Mouse (Mus musculus) embryonic facial prominence, embryonic 14.5 days (tissue): ENCODE measurements at regions not wholly inside any gene's neighbourhood (a gene's known extent, or its start where the extent isn't known, plus 50 kb on each side); places are given as distances from the start of the nearest gene placed in this dataset.

Experiments used
- ATAC-seq: fragments of 200-750 bp; cut with Nextera tagmentation; 2 replicates; pipeline ENCODE4 v1.8.0; 2017; ENCODE audit warnings: low read depth, moderate number of reproducible peaks, moderate TSS enrichment
- DNase-seq: peaks from one replicate; pipeline ENCODE4 v3.0.0-alpha.2; 2015; ENCODE audit warnings: low spot score
- H3K27ac ChIP-seq: fragments of 300-500 bp; sonication (generic); replicated peaks from 2 replicates; pipeline ENCODE4 v1.5.1; 2014; ENCODE audit warnings: low read depth, mild to moderate bottlenecking, low read length, moderate library complexity
- H3K27me3 ChIP-seq: fragments of 300-500 bp; sonication (generic); replicated peaks from 2 replicates; pipeline ENCODE4 v1.6.1; 2014; ENCODE audit warnings: low read length; ENCODE audit not compliant: control insufficient read depth, insufficient read depth
- H3K36me3 ChIP-seq: fragments of 300-500 bp; sonication (generic); 2 replicates; pipeline ENCODE4 v1.6.1; 2014; ENCODE audit warnings: low read length, mixed read lengths; ENCODE audit not compliant: control insufficient read depth, insufficient read depth
- H3K4me1 ChIP-seq: fragments of 300-500 bp; sonication (generic); 2 replicates; pipeline ENCODE4 v1.6.1; 2014; ENCODE audit warnings: antibody characterized with exemption, low read length; ENCODE audit not compliant: control insufficient read depth, insufficient read depth
- H3K4me2 ChIP-seq: fragments of 300-500 bp; sonication (generic); 2 replicates; pipeline ENCODE4 v1.6.1; 2014; ENCODE audit warnings: low read depth, mild to moderate bottlenecking, low read length, moderate library complexity, mixed read lengths
- H3K4me3 ChIP-seq: fragments of 300-500 bp; sonication (generic); 2 replicates; pipeline ENCODE4 v1.5.1; 2014; ENCODE audit warnings: low read depth, mild to moderate bottlenecking, low read length
- H3K9ac ChIP-seq: fragments of 300-500 bp; sonication (generic); 2 replicates; pipeline ENCODE4 v1.6.1; 2014; ENCODE audit warnings: low read depth, mild to moderate bottlenecking, low read length, moderate library complexity, mixed read lengths
- H3K9me3 ChIP-seq: fragments of 300-500 bp; sonication (generic); 2 replicates; pipeline ENCODE4 v1.6.1; 2016; ENCODE audit warnings: low read length; ENCODE audit not compliant: control insufficient read depth
- WGBS: fragments of 180-500 bp; shearing (Covaris S2); extraction: QIAGEN DNeasy Blood & Tissue Kit; methylation state at CpG from one replicate; pipeline ENCODE4 v1.1.7; 2014; 5-methylcytosine and 5-hydroxymethylcytosine counted together

DNA sequence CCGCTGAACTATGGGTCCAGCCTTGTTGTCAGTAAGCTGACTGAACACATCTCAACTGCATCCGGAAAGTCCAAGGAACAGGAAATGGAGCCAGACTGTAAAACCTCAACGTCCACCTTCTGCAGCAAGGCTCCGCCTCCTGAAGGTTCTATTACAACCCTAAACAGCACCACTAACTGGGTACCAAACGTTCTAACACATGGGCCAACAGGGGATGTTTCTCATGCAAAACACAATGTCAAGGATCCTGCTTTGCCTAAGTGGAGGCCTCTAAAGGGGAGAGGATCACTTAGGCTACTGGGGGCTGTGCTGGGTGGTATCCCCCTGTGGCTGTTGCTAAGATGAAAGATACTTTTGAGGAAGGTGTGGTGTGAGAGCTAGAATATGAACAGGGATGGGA is 51.0 kb upstream of the Stt3b start:
- Histone ChIP-seq H3K36me3 (no peaks in the 10 kb centered on the region), H3K9me3 (no peaks in the 10 kb centered on the region), H3K4me2 (no peak overlapping the region), H3K9ac (no peak overlapping the region), H3K27me3 (no peaks in the 10 kb centered on the region), H3K27ac (no peak overlapping the region), H3K4me3 (no peak overlapping the region), H3K4me1 (peaks cover 4% of the 10 kb centered on the region)
- no peak for ATAC-seq
- no peak for DNase-seq
- WGBS: 62% methylated on average over 5 of the region's 5 CpGs

DNA sequence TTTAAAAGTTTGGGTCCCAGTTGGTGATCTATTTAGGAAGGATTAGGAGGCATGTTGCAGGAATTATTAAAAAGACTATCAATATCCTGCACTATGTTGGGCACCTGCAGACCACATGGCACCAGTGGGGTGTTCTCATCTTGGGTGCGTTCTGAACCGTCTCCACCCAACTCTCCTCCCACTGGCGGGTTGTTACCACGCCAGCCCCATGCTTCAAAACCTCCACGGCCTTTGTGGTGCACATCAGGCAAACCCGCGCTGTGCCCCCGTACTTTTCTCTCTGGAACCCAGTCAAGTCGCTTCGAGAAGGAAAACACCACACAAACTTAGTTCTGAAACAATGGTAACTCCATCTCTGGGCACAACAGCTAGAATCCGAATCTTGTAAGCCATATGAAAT is 51.7 kb upstream of the Stt3b start:
- H3K9ac ChIP-seq: no peak overlapping the region
- DNase-seq (no peak), ATAC-seq (no peak)
- no peaks in the 10 kb centered on the region for H3K9me3 ChIP-seq
- peaks cover 4% of the 10 kb centered on the region for H3K4me1 ChIP-seq
- H3K4me3 ChIP-seq: no peak overlapping the region
- H3K27ac ChIP-seq: no peak overlapping the region
- H3K36me3 ChIP-seq: no peaks in the 10 kb centered on the region
- no peak overlapping the region for H3K4me2 ChIP-seq
- WGBS: 90% methylated on average over 11 of the region's 11 CpGs
- no peaks in the 10 kb centered on the region for H3K27me3 ChIP-seq

DNA sequence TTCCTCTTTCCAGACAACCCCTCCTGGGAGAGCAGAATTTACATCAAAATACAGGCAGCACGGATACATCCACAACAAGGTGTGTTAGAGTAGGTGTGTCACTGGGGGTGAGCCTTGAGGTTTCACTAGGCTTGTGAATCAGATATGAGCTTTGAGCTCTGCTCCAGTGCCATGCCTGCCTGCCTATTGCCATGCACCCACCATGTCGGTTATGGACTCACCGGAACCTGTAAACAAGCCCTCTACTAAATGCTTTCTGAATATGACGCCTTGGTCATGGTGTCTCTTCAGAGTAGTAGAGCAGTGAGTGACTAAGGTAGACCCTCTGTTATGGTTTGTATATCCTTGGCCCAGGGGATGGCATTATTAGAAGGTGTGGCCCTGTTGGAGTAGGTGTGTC is 52.3 kb upstream of the Stt3b start:
- Histone ChIP-seq H3K27ac (no peak overlapping the region), H3K27me3 (no peaks in the 10 kb centered on the region), H3K9me3 (no peaks in the 10 kb centered on the region), H3K9ac (no peak overlapping the region), H3K4me3 (no peak overlapping the region), H3K4me2 (no peak overlapping the region), H3K4me1 (no peaks in the 10 kb centered on the region), H3K36me3 (no peaks in the 10 kb centered on the region)
- 84% methylated on average over 4 of the region's 4 CpGs for WGBS
- no peak for DNase-seq
- no peak for ATAC-seq

DNA sequence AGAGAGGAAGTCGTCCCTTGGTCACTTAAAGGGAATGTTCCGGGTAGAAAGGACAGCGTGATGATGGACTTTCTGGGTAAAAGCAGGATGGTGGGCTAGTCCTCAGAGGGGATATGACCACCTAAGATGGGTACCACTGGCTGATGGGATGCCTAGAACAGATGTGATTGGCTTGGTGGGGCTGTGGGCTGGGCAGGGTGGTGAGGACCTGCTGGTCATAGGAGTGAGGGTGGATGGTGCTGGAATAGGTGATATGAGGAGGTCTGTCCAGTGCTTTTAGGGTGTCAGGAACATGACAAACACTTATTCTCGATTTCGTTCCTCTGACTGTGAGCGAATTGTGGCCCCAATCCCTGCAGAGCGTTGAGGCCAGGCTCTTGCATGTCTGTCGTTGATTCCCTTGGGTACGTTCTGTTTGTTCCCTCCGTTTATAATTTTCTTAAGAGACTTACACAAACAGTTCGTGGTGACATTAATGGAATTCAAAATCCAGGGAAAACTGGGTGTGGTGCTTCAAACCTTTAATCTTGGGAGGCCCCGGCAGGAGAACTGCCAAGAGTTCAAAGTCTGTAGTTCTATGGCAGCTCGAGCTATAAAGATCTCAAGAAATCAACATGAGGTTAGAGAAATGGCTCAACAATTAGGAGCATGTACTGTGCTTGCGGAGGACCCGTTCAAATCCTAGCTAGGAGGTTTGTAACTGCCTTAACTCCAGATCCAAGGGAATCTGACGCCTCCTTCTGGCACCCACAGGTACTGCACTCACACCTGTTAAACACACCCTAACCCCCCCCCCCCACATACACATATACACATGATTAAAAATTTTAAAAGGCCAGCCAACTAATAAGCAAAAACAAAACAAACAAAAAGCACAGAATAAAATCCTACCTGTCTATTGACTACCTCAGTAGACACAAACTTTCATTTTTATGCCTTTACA is 55.0 kb upstream of the Stt3b start:
- no peaks in the 10 kb centered on the region for H3K9me3 ChIP-seq
- no peak overlapping the region for H3K27ac ChIP-seq
- no peak overlapping the region for H3K4me3 ChIP-seq
- ATAC-seq (no peak), DNase-seq (no peak)
- H3K4me2 ChIP-seq: no peak overlapping the region
- H3K9ac ChIP-seq: no peak overlapping the region
- no peaks in the 10 kb centered on the region for H3K4me1 ChIP-seq
- no peaks in the 10 kb centered on the region for H3K27me3 ChIP-seq
- 90% methylated on average over 16 of the region's 16 CpGs for WGBS
- H3K36me3 ChIP-seq: no peaks in the 10 kb centered on the region

DNA sequence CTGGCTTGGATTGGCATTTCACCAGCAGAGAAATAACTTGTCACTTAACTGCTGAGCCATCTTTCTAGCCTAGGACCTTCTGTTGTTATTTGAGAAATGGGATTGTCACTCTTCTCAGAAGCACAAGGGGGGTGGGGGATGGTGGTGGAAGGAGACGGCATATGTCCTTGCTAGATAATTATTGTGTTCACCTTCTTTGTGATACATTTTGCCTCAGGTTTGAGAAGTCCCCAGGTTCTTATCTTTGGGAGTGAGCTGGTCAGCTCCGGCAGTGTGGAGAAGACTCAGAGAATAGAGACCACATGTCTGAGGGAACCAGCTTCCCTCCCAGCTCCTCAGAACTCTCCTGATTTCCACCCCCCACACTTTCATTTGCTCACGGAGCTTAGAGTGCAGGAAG is 57.6 kb upstream of the Stt3b start:
- H3K27ac ChIP-seq: no peak overlapping the region
- no peaks in the 10 kb centered on the region for H3K9me3 ChIP-seq
- H3K4me3 ChIP-seq: no peak overlapping the region
- H3K9ac ChIP-seq: no peak overlapping the region
- no peaks in the 10 kb centered on the region for H3K27me3 ChIP-seq
- H3K4me1 ChIP-seq: no peaks in the 10 kb centered on the region
- ATAC-seq (no peak), DNase-seq (no peak)
- H3K4me2 ChIP-seq: no peak overlapping the region
- WGBS: 57% methylated on average over 3 of the region's 3 CpGs
- H3K36me3 ChIP-seq: no peaks in the 10 kb centered on the region

DNA sequence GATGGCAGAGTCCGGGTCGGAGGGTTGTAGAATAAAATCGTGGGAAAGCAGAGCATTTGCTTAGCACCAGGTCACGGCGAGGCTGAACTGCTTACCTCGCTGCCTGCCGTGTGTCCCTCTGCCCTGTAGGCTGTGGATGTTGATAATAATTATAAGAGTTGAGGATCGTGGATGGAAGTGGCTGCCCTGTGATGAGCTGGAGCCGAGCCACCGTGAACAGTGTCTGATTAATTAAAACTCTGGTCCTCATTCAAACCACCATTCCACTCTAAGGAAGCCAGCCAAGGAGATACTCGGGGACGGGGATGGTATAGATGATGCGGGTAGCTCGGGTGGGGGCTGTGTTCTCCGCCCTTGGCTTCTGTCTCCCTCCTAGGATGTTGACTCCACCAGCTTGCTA is 70.1 kb upstream of the Stt3b start:
- 80% methylated on average over 15 of the region's 15 CpGs for WGBS

DNA sequence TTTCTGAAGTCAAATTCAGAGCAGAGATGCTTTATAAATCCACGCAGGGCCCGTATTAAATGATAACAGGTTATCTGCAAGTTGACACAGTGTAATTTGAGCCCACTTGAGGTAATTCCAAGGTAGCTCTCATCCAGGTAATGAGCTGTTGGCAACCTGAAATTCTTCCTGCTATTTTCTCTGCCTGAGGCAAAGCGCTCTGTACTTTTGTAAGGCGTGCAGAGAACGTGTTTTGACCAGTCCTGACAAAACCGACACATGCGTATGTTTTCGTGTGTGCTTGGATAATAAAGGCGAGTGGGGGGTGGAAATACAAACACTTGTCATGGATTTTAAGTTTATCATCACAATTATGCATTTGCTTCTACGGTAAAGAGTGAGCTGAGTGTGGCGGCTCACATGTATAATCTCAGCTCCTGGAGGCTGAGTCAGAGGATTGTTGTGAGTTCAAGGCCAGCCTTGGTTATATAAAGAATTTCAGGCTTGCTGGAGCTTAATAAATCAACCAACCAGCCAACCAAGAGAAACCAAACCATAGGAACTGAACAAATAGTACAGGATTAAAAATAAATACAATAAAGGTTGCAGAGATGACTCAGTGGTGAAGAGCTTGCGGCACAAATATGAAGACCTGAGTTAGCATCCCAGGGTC is 72.7 kb upstream of the Stt3b start:
- no peaks in the 10 kb centered on the region for H3K36me3 ChIP-seq
- WGBS: 78% methylated on average over 12 of the region's 12 CpGs
- H3K9ac ChIP-seq: no peak overlapping the region
- no peak overlapping the region for H3K4me3 ChIP-seq
- H3K9me3 ChIP-seq: no peaks in the 10 kb centered on the region
- no peak overlapping the region for H3K27ac ChIP-seq
- H3K4me2 ChIP-seq: no peak overlapping the region
- DNase-seq (peak; percentile 85), ATAC-seq (peak; percentile 56; the same call in 1 of the 2 replicates)
- H3K4me1 ChIP-seq: no peaks in the 10 kb centered on the region
- no peaks in the 10 kb centered on the region for H3K27me3 ChIP-seq

More for the DNA sequence above, 70.1 kb upstream of the Stt3b start:
- no peaks in the 10 kb centered on the region for H3K27me3 ChIP-seq
- H3K27ac ChIP-seq: no peak overlapping the region
- no peaks in the 10 kb centered on the region for H3K36me3 ChIP-seq
- no peaks in the 10 kb centered on the region for H3K9me3 ChIP-seq
- no peak overlapping the region for H3K4me3 ChIP-seq
- ATAC-seq (no peak), DNase-seq (no peak)
- H3K4me2 ChIP-seq: no peak overlapping the region
- no peaks in the 10 kb centered on the region for H3K4me1 ChIP-seq
- no peak overlapping the region for H3K9ac ChIP-seq

DNA sequence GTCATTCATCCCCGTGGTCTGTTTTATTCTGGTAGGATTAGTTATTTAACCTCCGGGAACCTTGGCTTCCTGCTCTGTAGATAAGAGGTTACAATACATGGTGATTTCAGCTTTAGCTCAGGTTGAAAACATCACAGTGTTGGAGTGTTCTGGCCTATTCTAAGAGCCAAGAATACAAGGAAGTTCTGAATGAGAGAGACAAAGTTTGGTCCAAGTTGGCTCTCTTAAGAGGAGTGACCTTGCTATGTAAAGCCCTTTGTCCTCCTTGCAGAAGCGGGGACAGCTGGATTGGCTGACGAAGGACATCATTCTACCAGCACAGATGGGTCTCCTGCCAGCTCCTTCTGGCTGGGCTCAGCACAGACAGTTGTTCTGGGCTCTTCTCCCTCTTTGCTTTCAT is 73.7 kb upstream of the Stt3b start:
- Histone ChIP-seq H3K9me3 (no peaks in the 10 kb centered on the region), H3K27me3 (no peaks in the 10 kb centered on the region), H3K27ac (no peak overlapping the region), H3K36me3 (no peaks in the 10 kb centered on the region), H3K4me3 (no peak overlapping the region), H3K4me1 (no peaks in the 10 kb centered on the region), H3K4me2 (no peak overlapping the region), H3K9ac (no peak overlapping the region)
- DNase-seq (no peak), ATAC-seq (0 out of 2 replicates have a peak, but pooled peaks have one; percentile 2)
- 70% methylated on average over 4 of the region's 4 CpGs for WGBS
